Mouse (Mus musculus): ENCODE measurements around the gene Eno4.

Gene Eno4

GRCm38 (mm10) chr19:58975216-58975863 is 32.1 kb downstream of the Eno4 start:
- DNase-seq = no peak

DNA sequence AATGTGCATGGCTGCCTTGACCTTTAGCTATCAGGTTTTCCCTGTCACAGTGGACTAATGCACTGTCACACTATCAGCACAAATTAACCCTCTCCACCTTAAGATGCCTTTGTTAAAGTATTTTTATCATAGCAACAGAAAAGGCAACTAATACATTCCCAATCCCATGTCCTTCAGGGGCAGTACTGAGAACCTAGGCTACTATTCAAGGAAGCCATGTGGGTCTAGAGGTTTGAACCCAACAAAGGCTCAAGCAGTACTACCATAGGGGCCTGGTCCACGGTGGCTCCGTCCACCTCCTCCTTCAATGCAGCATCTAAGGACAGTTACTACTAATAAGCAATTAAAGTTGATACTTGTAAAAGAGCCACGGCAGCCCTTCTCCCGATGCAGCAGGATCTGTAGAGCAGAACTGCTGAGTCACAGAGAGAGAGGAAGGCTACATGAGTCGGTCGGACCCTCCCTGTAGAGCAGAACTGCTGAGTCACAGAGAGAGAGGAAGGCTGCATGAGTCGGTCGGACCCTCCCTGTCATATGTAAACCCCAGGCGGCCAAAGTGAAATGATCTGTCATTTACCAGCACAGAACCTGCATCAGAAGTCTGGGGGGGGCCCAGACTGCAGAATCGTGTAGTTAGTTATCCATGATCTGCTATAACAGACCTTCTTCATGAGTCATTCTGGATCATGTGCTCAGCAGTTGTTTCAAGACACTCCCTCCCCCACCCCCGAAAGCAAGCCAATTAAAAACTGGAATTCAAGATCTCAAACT is 35.4 kb downstream of the Eno4 start:
- DNase-seq = no peak

GRCm38 (mm10) chr19:58979436-58980055 is 36.3 kb downstream of the Eno4 start:
- peak; percentile 25 for DNase-seq

DNA sequence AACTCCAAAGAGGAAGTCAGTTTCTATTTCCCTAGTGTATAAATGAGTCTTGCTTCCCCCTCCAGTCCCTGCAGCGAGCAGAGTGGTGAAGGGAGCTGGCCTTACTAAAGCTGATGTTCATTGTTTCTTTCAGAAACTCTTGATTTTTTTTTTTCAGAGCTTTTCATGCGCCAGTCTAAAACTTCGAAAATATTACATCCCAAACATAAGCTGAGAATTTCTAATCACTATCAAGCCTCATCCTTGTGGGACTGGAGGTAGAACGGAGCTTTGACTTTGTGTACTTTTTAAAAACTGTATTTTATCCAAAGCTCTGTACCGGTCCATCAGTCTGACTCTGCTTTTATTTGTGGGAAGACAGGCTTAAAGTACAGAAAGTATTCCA is 36.8 kb downstream of the Eno4 start:
- DNase-seq = no peak

DNA sequence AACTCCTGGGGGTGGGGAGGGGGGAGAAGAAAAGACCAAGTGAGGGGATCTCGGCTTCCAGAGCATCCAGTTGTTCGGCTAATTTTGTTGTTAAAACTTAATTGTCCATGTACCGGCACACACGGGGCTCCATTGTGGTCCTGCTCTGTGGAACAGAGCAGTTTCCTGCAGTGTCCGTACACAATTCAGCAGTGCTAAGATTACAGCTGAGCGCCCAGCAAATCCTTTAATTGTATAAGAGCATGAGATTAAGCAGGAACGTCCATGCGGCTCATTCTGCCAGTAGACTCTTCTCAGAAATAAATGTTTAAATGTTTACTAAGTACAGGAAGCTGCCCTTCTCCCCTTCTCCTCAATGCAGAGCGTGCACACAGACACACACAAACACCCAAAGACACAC is 38.3 kb downstream of the Eno4 start:
- DNase-seq = no peak

GRCm38 (mm10) chr19:59002827-59003226 is 59.6 kb downstream of the Eno4 start:
- no peak for DNase-seq

- DNase-seq = no peak
These were observed 63.5 kb downstream of the Eno4 start for GRCm38 (mm10) chr19:59006577-59007340.

- no peak for DNase-seq
These were observed 67.6 kb downstream of the Eno4 start for GRCm38 (mm10) chr19:59010802-59011201.

Data from cerebellum, adult 9-10 months (tissue).